Mouse (Mus musculus) midbrain, postnatal 0 days (tissue): Measurements from ENCODE around the gene Wwox. TPM values are rescaled to one million over a fixed set of nuclear protein-coding genes. Genes with fewer than 3 reads are reported as not detected.

Source experiments
- ATAC-seq: fragments of 200-750 bp; cut with Nextera tagmentation; 2 replicates; pipeline ENCODE4 v1.8.0; 2017; ENCODE audit warnings: moderate number of reproducible peaks, mild to moderate bottlenecking, moderate TSS enrichment, moderate library complexity; ENCODE audit not compliant: low FRiP score
- DNase-seq: peaks from one replicate; pipeline ENCODE4 v3.0.0-alpha.2; 2015; ENCODE audit warnings: low spot score
- H3K27ac ChIP-seq: fragments of 300-500 bp; sonication (generic); 2 replicates; pipeline ENCODE4 v1.5.1; 2014; ENCODE audit warnings: low read depth, mild to moderate bottlenecking, low read length, mixed read lengths
- H3K27me3 ChIP-seq: fragments of 300-500 bp; sonication (generic); 2 replicates; pipeline ENCODE4 v1.6.1; 2014; ENCODE audit warnings: low read length, control low read depth, mixed read lengths; ENCODE audit not compliant: insufficient read depth
- H3K36me3 ChIP-seq: fragments of 300-500 bp; sonication (generic); 2 replicates; pipeline ENCODE4 v1.6.1; 2014; ENCODE audit warnings: low read length, control low read depth, mixed read lengths; ENCODE audit not compliant: insufficient read depth
- H3K4me1 ChIP-seq: fragments of 300-500 bp; sonication (generic); 2 replicates; pipeline ENCODE4 v1.6.1; 2014; ENCODE audit warnings: mild to moderate bottlenecking, control low read depth, antibody characterized with exemption, low read length, mixed read lengths; ENCODE audit not compliant: insufficient read depth
- H3K4me2 ChIP-seq: fragments of 300-500 bp; sonication (generic); 2 replicates; pipeline ENCODE4 v1.6.1; 2014; ENCODE audit warnings: low read depth, mild to moderate bottlenecking, low read length, mixed read lengths; ENCODE audit not compliant: poor library complexity, severe bottlenecking
- H3K4me3 ChIP-seq: fragments of 300-500 bp; sonication (generic); 2 replicates; pipeline ENCODE4 v1.5.1; 2014; ENCODE audit warnings: low read depth, mild to moderate bottlenecking, low read length, moderate library complexity
- H3K9ac ChIP-seq: fragments of 300-500 bp; sonication (generic); replicated peaks from 2 replicates; pipeline ENCODE4 v1.6.1; 2014; ENCODE audit warnings: mild to moderate bottlenecking, low read length, moderate library complexity, mixed read lengths; ENCODE audit not compliant: poor library complexity, severe bottlenecking
- H3K9me3 ChIP-seq: fragments of 300-500 bp; sonication (generic); 2 replicates; pipeline ENCODE4 v1.6.1; 2016; ENCODE audit warnings: low read length, control low read depth
- CTCF ChIP-seq: IDR thresholded peaks from 2 replicates; pipeline ENCODE4 v1.5.1; 2016; ENCODE audit warnings: antibody characterized with exemption, mild to moderate bottlenecking
- WGBS: fragments of 180-500 bp; shearing (Covaris S2); extraction: QIAGEN DNeasy Blood & Tissue Kit; methylation state at CpG from one replicate; pipeline ENCODE4 v1.1.7; 2014; 5-methylcytosine and 5-hydroxymethylcytosine counted together
- polyA plus RNA-seq: library from polyadenylated mRNA; unstranded; fragments of >200 nt; fragmentation: Nextera tagmentation; extraction: Ambion mirVana; gene quantifications from 2 replicates; pipeline ENCODE4 v1.2.1, GENCODE M21; 2015
- total RNA-seq: library from RNA; depleted of rRNA; stranded (reverse); fragments of >200 nt; gene quantifications from 2 replicates; pipeline ENCODE4 v1.2.3, GENCODE M21; 2014

Wwox gene
- total and polyA plus RNA-seq, 2 experiments from 2014 or later = 15.4 to 17.2 TPM

- H3K36me3 ChIP-seq = no peaks in the 10 kb centered on the region
- H3K4me2 ChIP-seq = no peak overlapping the region
- no peak for DNase-seq
- 0 out of 2 replicates have a peak overlapping the region, but pooled peaks have one; percentile 8 for H3K9ac ChIP-seq
- no peak overlapping the region for H3K27ac ChIP-seq
- 28% methylated on average over 12 of the region's 12 CpGs for WGBS
- no peaks in the 10 kb centered on the region for H3K9me3 ChIP-seq
- H3K4me3 ChIP-seq = no peak overlapping the region
- ATAC-seq = no peak
- TF ChIP-seq CTCF = no peak
- H3K27me3 ChIP-seq = peaks cover 7% of the 10 kb centered on the region
- H3K4me1 ChIP-seq = peaks cover 3% of the 10 kb centered on the region; the same call in 1 of the 2 replicates
Measured at GRCm38 (mm10) chr8:114527648-114528221, 88.3 kb downstream of the Wwox start.

GRCm38 (mm10) chr8:114529581-114529980 is 90.1 kb downstream of the Wwox start:
- 91% methylated on average over 10 of the region's 10 CpGs for WGBS
- no peak overlapping the region for H3K4me2 ChIP-seq
- H3K36me3 ChIP-seq = no peaks in the 10 kb centered on the region
- no peak overlapping the region for H3K27ac ChIP-seq
- ATAC-seq = no peak
- H3K4me1 ChIP-seq = peaks cover 3% of the 10 kb centered on the region; the same call in 1 of the 2 replicates
- H3K9me3 ChIP-seq = no peaks in the 10 kb centered on the region
- H3K27me3 ChIP-seq = peaks cover 7% of the 10 kb centered on the region
- no peak overlapping the region for H3K9ac ChIP-seq
- no peak for DNase-seq
- TF ChIP-seq CTCF = no peak
- H3K4me3 ChIP-seq = no peak overlapping the region

- DNase-seq = no peak
- Histone ChIP-seq H3K4me2 (no peak overlapping the region), H3K36me3 (no peaks in the 10 kb centered on the region), H3K27me3 (0 out of 2 replicates have a peak, but pooled peaks cover 4% of the 10 kb centered on the region), H3K4me1 (0 out of 2 replicates have a peak, but pooled peaks cover 3% of the 10 kb centered on the region), H3K4me3 (no peak overlapping the region), H3K27ac (no peak overlapping the region), H3K9ac (no peak overlapping the region), H3K9me3 (no peaks in the 10 kb centered on the region)
- TF ChIP-seq CTCF = no peak
- WGBS = 33% methylated on average over 6 of the region's 6 CpGs
- no peak for ATAC-seq
Measured at GRCm38 (mm10) chr8:114536201-114536600, 96.7 kb downstream of the Wwox start.

- no peak overlapping the region for H3K9ac ChIP-seq
- H3K27me3 ChIP-seq = 0 out of 2 replicates have a peak, but pooled peaks cover 6% of the 10 kb centered on the region
- H3K4me1 ChIP-seq = peaks cover 2% of the 10 kb centered on the region; the same call in 1 of the 2 replicates
- peak; percentile 89 for TF ChIP-seq CTCF
- no peaks in the 10 kb centered on the region for H3K36me3 ChIP-seq
- no peak overlapping the region for H3K27ac ChIP-seq
- 12% methylated on average over 3 of the region's 3 CpGs for WGBS
- ATAC-seq = no peak
- H3K4me2 ChIP-seq = no peak overlapping the region
- peak; percentile 74 for DNase-seq
- no peaks in the 10 kb centered on the region for H3K9me3 ChIP-seq
- H3K4me3 ChIP-seq = no peak overlapping the region
Measured at GRCm38 (mm10) chr8:114541132-114541531, 101.7 kb downstream of the Wwox start.

GRCm38 (mm10) chr8:114548360-114548759 is 108.9 kb downstream of the Wwox start:
- ATAC-seq = no peak
- no peak overlapping the region for H3K4me3 ChIP-seq
- 81% methylated on average over 8 of the region's 8 CpGs for WGBS

GRCm38 (mm10) chr8:114548837-114549236 is 109.4 kb downstream of the Wwox start:
- no peak overlapping the region for H3K4me3 ChIP-seq
- no peak for DNase-seq
- no peaks in the 10 kb centered on the region for H3K36me3 ChIP-seq
- no peak for ATAC-seq
- no peak overlapping the region for H3K4me2 ChIP-seq
- H3K27me3 ChIP-seq = no peaks in the 10 kb centered on the region
- TF ChIP-seq CTCF = no peak
- no peaks in the 10 kb centered on the region for H3K9me3 ChIP-seq
- H3K27ac ChIP-seq = no peak overlapping the region
- H3K4me1 ChIP-seq = peaks cover 2% of the 10 kb centered on the region; the same call in 1 of the 2 replicates
- 75% methylated on average over 6 of the region's 6 CpGs for WGBS
- no peak overlapping the region for H3K9ac ChIP-seq

More at GRCm38 (mm10) chr8:114548360-114548759, 108.9 kb downstream of the Wwox start:
- Histone ChIP-seq H3K36me3 (no peaks in the 10 kb centered on the region), H3K4me1 (peaks cover 2% of the 10 kb centered on the region; the same call in 1 of the 2 replicates), H3K9me3 (no peaks in the 10 kb centered on the region), H3K4me2 (no peak overlapping the region), H3K9ac (no peak overlapping the region), H3K27me3 (no peaks in the 10 kb centered on the region), H3K27ac (no peak overlapping the region)
- DNase-seq = no peak
- no peak for TF ChIP-seq CTCF
